Mouse (Mus musculus) left cerebral cortex, postnatal 4 days (tissue): ENCODE results near the gene Celf2. TPM values are rescaled to one million over a fixed set of nuclear protein-coding genes. Genes with fewer than 3 reads are reported as not detected.
A peak's percentile ranks its signal among the peaks of the same experiment; 100 is the strongest.
"Not testable (repeated sequence)": the region's sequence is repeated elsewhere in the genome, so short reads cannot be mapped to it uniquely, and the experiment has no call there.

Experiments used
- DNase-seq: peaks from one replicate; pipeline ENCODE4 v3.0.0-alpha.2; 2022
- intact Hi-C: fragments of 180-260 bp; cut with DNase I; formaldehyde crosslinking; loops from one replicate; pipeline ENCODE4 v1.15.1; 2025
- total RNA-seq, 2 experiments: library from RNA; stranded (reverse); gene quantifications; 2 replicates each; pipeline ENCODE4 v1.2.3; 2021

The Celf2 gene
- 100 to 1,000 TPM; 705 to 801 TPM for total RNA-seq

DNA sequence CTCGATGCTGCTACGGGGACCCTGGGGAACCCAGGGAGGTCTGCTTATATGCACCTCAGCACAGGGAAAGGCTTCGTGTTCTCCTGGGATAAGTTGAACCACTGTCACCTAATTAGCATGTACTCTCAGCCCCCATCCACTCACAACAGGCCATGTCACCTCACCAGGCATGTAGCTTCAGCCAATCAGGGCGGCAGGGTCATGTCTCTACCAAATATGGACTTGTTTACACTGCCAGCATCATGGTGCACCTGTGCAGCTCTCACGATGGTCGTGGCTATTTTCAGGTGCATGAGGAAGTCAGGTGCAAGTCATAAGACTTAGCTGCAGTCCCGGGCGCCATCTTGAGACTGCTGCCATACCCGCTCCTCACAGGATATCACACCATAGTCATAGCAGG, at the start of gene Celf2:
Celf2 (minus strand) TSS at position 101 of the 400 bp plus-strand sequence.
- intact Hi-C loops, DNase-seq: not testable (repeated sequence)

- no peak for DNase-seq
- intact Hi-C loops = no loop called here
Observed at GRCm38 (mm10) chr2:7555144-7555892, 46.0 kb upstream of the Celf2 start.

GRCm38 (mm10) chr2:7554601-7555000, 45.2 kb upstream of the Celf2 start:
- intact Hi-C loops = no loop called here

GRCm38 (mm10) chr2:7552887-7553286, 43.5 kb upstream of the Celf2 start:
- intact Hi-C loops = no loop called here
- no peak for DNase-seq

More at GRCm38 (mm10) chr2:7554601-7555000, 45.2 kb upstream of the Celf2 start:
- DNase-seq = no peak

DNA sequence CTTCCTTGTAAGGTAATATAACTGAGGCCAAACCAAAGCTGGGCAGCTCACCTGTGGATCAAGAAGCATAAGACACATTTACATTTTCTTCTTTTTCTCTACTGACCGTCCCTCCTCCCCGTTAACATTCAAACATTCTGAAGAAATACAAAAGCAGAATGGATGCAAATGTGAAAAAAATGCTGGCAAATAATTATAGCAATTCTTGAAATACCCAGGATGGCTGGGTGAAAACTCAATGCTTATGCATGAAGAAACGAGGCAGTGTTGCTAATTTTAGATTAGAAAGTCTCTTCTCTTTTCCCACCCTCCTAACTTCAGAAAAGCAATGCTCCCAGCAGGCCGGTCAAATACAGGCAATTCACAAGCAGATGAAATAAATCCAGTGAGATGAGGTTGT, 39.5 kb upstream of the Celf2 start:
- DNase-seq = no peak
- intact Hi-C loops = no loop called here

DNA sequence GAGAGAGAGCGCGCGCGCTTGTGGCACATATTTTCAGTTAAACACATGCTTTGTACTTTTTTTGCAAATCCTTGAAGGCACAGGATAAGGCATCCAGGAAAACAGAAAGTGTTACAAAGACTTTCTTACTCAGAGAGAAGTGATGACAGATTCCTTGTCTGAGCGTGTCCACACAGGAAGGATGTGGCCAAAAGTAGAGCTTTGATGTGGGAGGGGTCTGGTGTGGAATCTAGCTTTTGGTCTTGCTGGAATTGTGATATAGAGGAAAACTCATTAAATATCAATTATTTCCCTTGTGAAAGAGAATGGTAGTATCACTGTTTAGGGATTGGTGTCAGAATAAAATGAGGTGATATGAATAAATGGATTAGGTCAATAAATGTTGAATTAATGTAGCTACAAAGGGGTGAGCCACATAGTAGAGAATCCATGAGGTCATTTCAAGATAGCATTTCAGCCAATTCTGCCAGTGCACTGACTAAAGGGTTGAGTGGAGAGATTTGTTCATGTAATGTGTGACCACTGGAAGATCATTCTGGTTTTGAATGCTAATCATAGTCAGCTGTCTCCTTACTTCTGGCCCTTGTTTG, 25.3 kb upstream of the Celf2 start:
- no peak for DNase-seq
- intact Hi-C loops = no loop called here

- intact Hi-C loops = no loop called here
- DNase-seq = no peak
Observed at GRCm38 (mm10) chr2:7534195-7534594, 24.8 kb upstream of the Celf2 start.

GRCm38 (mm10) chr2:7531185-7531960, 22.0 kb upstream of the Celf2 start:
- intact Hi-C loops = no loop called here
- DNase-seq = no peak

DNA sequence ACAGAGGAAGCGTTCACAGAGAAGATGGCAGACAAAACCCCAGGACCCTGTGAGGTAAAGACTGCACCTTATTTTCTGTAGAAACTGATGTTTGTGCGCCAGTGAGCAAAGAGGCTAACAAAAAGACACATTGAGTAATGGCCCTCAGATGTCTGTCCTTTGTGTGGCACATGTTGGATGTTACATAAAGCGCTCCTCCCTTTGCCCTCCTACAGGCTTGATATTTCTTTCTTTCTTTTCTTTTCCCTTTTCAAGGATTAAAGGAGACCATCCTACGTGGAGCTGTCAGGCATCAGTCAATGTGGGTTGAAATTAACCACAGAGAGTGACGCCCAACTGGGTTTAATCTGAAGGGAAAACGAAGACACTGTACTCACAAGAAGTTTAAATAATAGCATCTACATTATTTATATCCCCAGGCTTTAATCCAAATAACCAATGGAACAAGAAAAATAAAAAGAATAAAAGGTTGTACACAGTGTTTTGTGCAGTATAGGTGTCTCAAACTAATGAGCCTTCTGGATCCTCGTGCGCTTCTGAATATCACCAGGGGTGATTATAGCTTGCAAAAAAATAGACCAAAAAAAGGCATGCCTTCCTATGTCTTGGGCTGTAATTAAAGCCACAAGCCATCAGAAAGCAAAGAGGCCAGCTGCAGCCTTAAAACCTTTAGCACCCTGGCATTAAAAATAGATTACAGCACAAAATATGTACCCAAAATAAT, 21.3 kb upstream of the Celf2 start:
- intact Hi-C loops = no loop called here
- DNase-seq = no peak

GRCm38 (mm10) chr2:7529637-7530036, 20.3 kb upstream of the Celf2 start:
- intact Hi-C loops = no loop called here
- no peak for DNase-seq

GRCm38 (mm10) chr2:7526696-7527095, 17.3 kb upstream of the Celf2 start:
- intact Hi-C loops = no loop called here
- DNase-seq = no peak

GRCm38 (mm10) chr2:7519473-7519872, 10.1 kb upstream of the Celf2 start:
- intact Hi-C loops = no loop called here
- DNase-seq = no peak

DNA sequence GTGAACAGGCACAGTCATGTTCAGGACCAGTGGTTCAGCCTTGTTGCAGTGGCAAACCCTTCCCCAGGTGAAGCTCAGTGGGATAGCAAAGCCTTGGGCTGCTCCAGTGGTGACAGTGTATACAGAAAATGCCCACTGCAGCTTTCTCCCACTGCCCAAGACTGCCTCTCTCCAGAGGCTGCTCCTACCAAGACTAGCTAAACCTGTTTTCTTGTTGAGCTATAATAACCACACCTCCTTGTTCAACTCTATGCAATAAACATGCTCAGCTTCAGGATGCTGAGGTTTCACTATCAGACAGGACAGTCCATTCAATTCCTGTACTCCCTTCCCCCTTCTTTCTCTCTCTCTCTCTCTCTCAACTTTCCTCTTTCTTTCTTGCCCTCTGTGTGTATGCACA, 15.9 kb downstream of the Celf2 start:
- intact Hi-C loops = no loop called here

DNA sequence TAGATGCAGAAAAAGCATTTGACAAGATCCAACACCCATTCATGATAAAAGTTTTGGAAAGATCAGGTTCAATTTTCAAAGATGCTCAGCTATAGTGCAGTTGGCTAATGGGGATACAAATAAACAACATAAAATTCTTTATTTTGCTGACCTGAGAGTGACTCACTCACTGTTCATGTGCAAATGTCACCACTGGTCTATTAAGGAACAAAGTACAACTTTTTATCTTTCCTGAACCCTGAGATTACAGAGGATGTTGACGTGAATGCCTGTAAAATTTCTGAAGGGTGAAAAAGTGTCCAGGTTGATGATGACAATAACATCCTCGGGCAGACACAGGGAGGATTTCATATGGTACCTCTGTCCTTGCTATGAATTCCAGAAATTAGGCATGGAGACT, 24.4 kb downstream of the Celf2 start:
- intact Hi-C loops = no loop called here
- DNase-seq = no peak

More for the DNA sequence above, 15.9 kb downstream of the Celf2 start:
- DNase-seq = no peak

DNA sequence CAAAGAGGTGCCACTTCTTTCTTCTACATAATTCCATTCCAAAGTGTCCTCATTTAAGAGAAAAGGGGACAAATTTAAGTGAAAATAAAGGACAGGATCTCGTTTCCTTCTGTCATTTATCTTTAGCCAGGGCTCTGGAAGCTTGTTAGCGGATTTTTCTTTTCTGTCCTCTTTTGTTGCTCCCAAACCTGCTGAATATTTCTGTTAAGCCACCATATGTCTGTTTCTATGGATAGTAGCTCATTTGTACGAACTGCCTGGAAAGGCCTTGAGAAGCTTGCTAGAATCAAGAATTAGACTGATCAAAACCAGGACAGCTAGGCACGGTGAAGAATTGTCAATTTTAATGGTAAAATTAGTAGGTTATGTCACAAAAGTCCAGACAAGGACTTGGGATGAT, 27.3 kb downstream of the Celf2 start:
- no peak for DNase-seq
- intact Hi-C loops = no loop called here

DNA sequence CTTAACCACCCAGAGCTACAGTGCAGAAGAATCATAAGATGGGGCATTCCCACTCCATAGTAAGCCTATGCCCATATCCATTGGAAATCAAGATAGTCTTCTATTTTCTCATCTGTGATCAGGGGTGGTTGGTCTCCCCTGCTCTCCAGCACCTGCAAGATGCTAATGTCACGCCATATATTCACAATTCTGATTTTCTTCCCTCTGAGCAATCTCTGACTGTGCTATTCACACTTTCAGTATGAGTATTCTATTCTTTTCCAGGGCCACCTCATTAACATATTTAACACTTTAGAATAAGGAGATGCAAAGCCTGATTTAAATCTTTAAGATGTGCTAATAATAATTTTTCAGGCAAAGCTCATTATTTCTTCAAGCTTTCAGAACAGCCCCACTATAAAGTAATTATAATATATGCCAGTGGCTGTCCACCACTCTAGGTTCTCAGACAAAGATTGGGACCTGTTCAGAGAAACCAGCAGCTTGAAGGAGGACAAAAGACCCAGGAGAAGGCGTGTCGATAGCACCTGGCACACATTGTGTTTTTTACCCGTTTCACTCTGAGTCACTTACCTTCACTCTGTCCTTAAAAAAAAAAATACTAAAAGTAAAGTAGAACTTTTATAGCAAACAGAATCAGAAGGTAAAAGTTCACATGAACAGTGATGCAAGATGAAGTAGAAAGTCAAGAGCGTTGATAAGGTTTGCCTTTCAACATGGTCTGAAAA, 48.9 kb downstream of the Celf2 start:
- no peak for DNase-seq
- intact Hi-C loops = no loop called here

DNA sequence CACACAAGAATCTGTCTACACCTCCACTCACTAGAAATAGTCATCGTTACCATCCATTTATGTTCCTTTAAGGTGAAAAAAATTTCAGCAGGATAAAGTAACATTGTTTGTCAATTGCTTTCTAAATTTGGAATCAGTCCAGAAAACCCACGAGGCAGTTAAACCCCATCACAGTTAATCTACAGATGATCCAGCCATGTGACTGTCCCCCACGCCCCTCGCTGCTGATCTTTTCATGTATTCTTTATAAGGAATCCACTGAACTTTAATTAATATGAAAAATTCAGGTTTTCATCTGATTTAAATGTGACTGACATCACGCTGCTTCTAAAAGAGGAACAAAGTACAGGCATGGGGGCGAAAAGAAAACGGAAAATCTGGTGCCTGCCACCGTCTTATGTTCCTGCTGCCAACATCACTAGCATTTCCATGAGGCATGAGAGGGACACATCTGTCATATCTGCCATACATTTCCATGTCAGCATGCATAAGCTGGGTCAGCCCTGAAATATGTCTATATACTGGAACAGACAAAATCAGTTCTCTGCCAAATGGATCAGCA, 70.6 kb downstream of the Celf2 start:
- DNase-seq = no peak

DNA sequence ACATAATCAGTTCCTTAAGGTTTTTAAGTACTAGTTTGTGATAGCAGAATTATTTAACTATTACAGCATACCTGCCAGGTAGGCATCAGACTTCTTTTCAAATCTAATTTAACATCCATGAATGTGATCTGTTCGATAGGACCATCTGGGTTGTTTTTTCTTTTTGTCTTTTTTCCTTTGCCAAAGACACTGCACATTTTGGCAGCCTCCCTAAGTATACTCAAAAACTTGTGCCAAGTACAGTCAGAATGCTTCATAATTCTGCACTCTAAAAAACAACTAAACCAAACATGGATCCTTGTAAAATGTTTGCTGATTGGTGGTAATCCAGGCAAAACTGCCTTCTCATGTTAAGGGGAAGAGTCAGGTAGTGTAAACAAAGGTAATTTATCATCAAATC, 82.9 kb downstream of the Celf2 start:
- DNase-seq = no peak
- intact Hi-C loops = no loop called here

More for the DNA sequence above, 70.6 kb downstream of the Celf2 start:
- intact Hi-C loops = no loop called here

- intact Hi-C loops = no loop called here
- no peak for DNase-seq
Observed at GRCm38 (mm10) chr2:7400530-7400929, 108.8 kb downstream of the Celf2 start.

DNA sequence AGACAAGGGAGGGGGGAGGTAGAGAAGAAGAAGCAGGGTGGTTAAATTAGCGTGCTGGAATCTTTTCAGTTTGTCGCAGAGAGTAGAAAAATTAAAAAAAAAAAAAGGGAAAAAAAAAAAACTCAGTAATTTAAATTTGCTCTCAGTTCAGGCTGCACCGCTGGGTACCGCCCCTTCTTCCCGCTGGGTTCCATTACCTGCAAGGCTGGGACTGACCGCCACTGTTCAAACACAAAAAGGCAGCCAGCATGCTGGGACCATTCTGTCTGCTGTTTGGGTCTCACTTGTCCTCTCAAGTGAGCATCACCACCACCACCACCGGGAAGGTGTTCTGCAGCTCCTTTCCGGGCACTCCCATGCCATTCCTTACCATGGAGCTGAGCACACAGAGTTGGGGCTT, 113.4 kb downstream of the Celf2 start:
- peak; percentile 10 for DNase-seq
- intact Hi-C loops = loop anchor here (5.0 kb wide), 1 partner anchor 514 kb away; no protein-coding TSS in a partner anchor
